In genomic region chr1:34613801-34614200, GRCm38 (mm10) we compare ENCODE assay signal across 14 mouse cellular contexts.
DNase-seq lines count a peak whose midpoint lies in the region.
"Had no signal": no experiment of that assay in that cellular context is flagged by ENCODE, and none has a peak within 500 bp of the region (broad histone marks: within the 10 kb centered on the region; RNA-seq: fewer than 3 reads in every experiment).

No protein-coding gene starts in this region.

- peak; percentile 64 to 66 for DNase-seq in cerebellum, postnatal 10 days
- no peak for DNase-seq in cerebellum, adult 11-12 months
- peak; percentile 6 for DNase-seq in heart, adult 11 months
- DNase-seq in heart, adult 9 months (ENCODE audit: low spot score in 2 of 2), result no peak
- DNase-seq: adrenal gland, adult 2 months; adrenal gland, adult 8-10 months; adrenal gland, postnatal 10 days; adrenal gland, postnatal 14 days; adrenal gland, postnatal 25 days; adrenal gland, postnatal 36 days; B cell, adult 2 months; cerebellum, adult 11 months; cerebellum, adult 18-20 months; cerebellum, adult 2 months had no signal

Comparison
In these comparisons a context has a peak if more than half of its experiments do, and no peak if none do; other contexts are left out.
1. DNase-seq: peak in cerebellum, postnatal 10 days (2 of 2) and heart, adult 11 months (single experiment); none in cerebellum, adult 11-12 months (single experiment) and heart, adult 9 months (0 of 2).